Mouse (Mus musculus) spleen, adult 2 months (tissue): ENCODE results near the gene Anxa8. TPM values are rescaled to one million over a fixed set of nuclear protein-coding genes. Genes with fewer than 3 reads are reported as not detected.

Source experiments
- DNase-seq, 2 experiments: peaks; one replicate each; pipeline versions ENCODE4 v3.0.0 to v3.0.0-alpha.2; 2012 to 2021; ENCODE audit warnings: low spot score in 2 of 2, low read depth in 1 of 2
- H3K27ac ChIP-seq: fragments of 200-500 bp; 2 replicates; pipeline ENCODE4 v1.5.1; 2012; ENCODE audit warnings: low read length, inconsistent platforms; ENCODE audit not compliant: insufficient read depth
- H3K27me3 ChIP-seq: fragments of 200-500 bp; 2 replicates; pipeline ENCODE4 v1.6.1; 2012; ENCODE audit warnings: mild to moderate bottlenecking, moderate library complexity, low read length, inconsistent platforms; ENCODE audit not compliant: control insufficient read depth, insufficient read depth
- H3K36me3 ChIP-seq: fragments of 200-500 bp; 2 replicates; pipeline ENCODE4 v1.6.1; 2012; ENCODE audit warnings: mild to moderate bottlenecking, low read length, inconsistent platforms; ENCODE audit not compliant: control insufficient read depth, insufficient read depth
- H3K4me1 ChIP-seq: fragments of 200-500 bp; 2 replicates; pipeline ENCODE4 v1.6.1; 2011; ENCODE audit warnings: inconsistent platforms; ENCODE audit not compliant: control insufficient read depth, insufficient read depth, insufficient read length
- H3K4me3 ChIP-seq: fragments of 200-500 bp; 2 replicates; pipeline ENCODE4 v1.5.1; 2011; ENCODE audit warnings: mild to moderate bottlenecking, inconsistent platforms; ENCODE audit not compliant: insufficient read depth, insufficient read length; ENCODE audit errors: extremely low read depth
- CTCF ChIP-seq: fragments of 200-500 bp; IDR thresholded peaks from 2 replicates; pipeline ENCODE4 v1.5.1; 2011; ENCODE audit warnings: mild to moderate bottlenecking, inconsistent platforms; ENCODE audit not compliant: insufficient read depth, insufficient read length, insufficient replicate concordance; ENCODE audit errors: extremely low read depth
- POLR2A ChIP-seq: fragments of 200-500 bp; IDR thresholded peaks from 2 replicates; pipeline ENCODE4 v1.6.1; 2011; ENCODE audit warnings: low read depth, low read length, inconsistent platforms
- WGBS: fragments of 180-500 bp; shearing (Covaris S2); methylation state at CpG from one replicate; pipeline ENCODE4 v1.1.7; 2018; 5-methylcytosine and 5-hydroxymethylcytosine counted together
- polyA plus RNA-seq: library from polyadenylated mRNA; depleted of rRNA; stranded (reverse); fragments of >200 nt; gene quantifications from 2 replicates; pipeline ENCODE4 v1.2.3, GENCODE M21; 2012; rRNA removed

Gene Anxa8
- 0.26 and 0.34 TPM in 2 replicates for polyA plus RNA-seq

- DNase-seq, result no peak
- Histone ChIP-seq H3K27ac (no peak within 1 kb of the TSS), H3K4me1 (no peaks in the 10 kb centered on the region), H3K36me3 (no peaks in the 10 kb centered on the region), H3K4me3 (no peak within 1 kb of the TSS), H3K27me3 (no peaks in the 10 kb centered on the region)
- no peak for TF ChIP-seq POLR2A
- no peak for TF ChIP-seq CTCF
- WGBS, result 80% methylated on average over 4 of the region's 4 CpGs
Measured at GRCm38 (mm10) chr14:34085731-34086130, at the start of gene Anxa8. Gene Anxa8 (plus strand): TSS chr14:34085981.

GRCm38 (mm10) chr14:34041241-34041640, 44.5 kb upstream of the Anxa8 start:
- no peak overlapping the region for H3K27ac ChIP-seq
- no peaks in the 10 kb centered on the region for H3K27me3 ChIP-seq
- WGBS, result 78% methylated on average over 4 of the region's 4 CpGs
- no peaks in the 10 kb centered on the region for H3K4me1 ChIP-seq
- H3K4me3 ChIP-seq, result no peak overlapping the region
- TF ChIP-seq CTCF (no peak), POLR2A (no peak)
- no peak for DNase-seq
- no peaks in the 10 kb centered on the region for H3K36me3 ChIP-seq

- Histone ChIP-seq H3K27me3 (no peaks in the 10 kb centered on the region), H3K4me1 (no peaks in the 10 kb centered on the region), H3K27ac (no peak overlapping the region), H3K36me3 (no peaks in the 10 kb centered on the region), H3K4me3 (no peak overlapping the region)
- WGBS, result 83% methylated on average over 3 of the region's 3 CpGs
- no peak for DNase-seq
- TF ChIP-seq POLR2A (no peak), CTCF (no peak)
Measured at GRCm38 (mm10) chr14:34043341-34043740, 42.4 kb upstream of the Anxa8 start.

- Histone ChIP-seq H3K27me3 (no peaks in the 10 kb centered on the region), H3K36me3 (no peaks in the 10 kb centered on the region), H3K27ac (no peak overlapping the region), H3K4me1 (no peaks in the 10 kb centered on the region), H3K4me3 (no peak overlapping the region)
- 80% methylated on average over 5 of the region's 5 CpGs for WGBS
- TF ChIP-seq CTCF (no peak), POLR2A (no peak)
- DNase-seq, result no peak
Measured at GRCm38 (mm10) chr14:34050101-34050779, 35.5 kb upstream of the Anxa8 start.

- 92% methylated on average over 6 of the region's 6 CpGs for WGBS
- no peaks in the 10 kb centered on the region for H3K4me1 ChIP-seq
- no peak within 1 kb of the TSS for H3K27ac ChIP-seq
- no peak for DNase-seq
- H3K27me3 ChIP-seq, result no peaks in the 10 kb centered on the region
- no peaks in the 10 kb centered on the region for H3K36me3 ChIP-seq
- TF ChIP-seq POLR2A, result no peak
- no peak for TF ChIP-seq CTCF
- no peak within 1 kb of the TSS for H3K4me3 ChIP-seq
Measured at GRCm38 (mm10) chr14:34052516-34052915, 33.3 kb upstream of the Anxa8 start, which contains the start of gene Antxrl. Gene Antxrl (plus strand): TSS chr14:34052707.

- no peak for DNase-seq
- 82% methylated on average over 6 of the region's 6 CpGs for WGBS
- H3K27ac ChIP-seq, result no peak overlapping the region
- no peaks in the 10 kb centered on the region for H3K27me3 ChIP-seq
- H3K36me3 ChIP-seq, result no peaks in the 10 kb centered on the region
- no peak overlapping the region for H3K4me3 ChIP-seq
- H3K4me1 ChIP-seq, result no peaks in the 10 kb centered on the region
- TF ChIP-seq POLR2A (no peak), CTCF (no peak)
Measured at GRCm38 (mm10) chr14:34071665-34072064, 14.1 kb upstream of the Anxa8 start.

- TF ChIP-seq CTCF (no peak), POLR2A (no peak)
- no peaks in the 10 kb centered on the region for H3K27me3 ChIP-seq
- 72% methylated on average over 4 of the region's 4 CpGs for WGBS
- no peaks in the 10 kb centered on the region for H3K4me1 ChIP-seq
- H3K27ac ChIP-seq, result no peak overlapping the region
- no peak overlapping the region for H3K4me3 ChIP-seq
- no peaks in the 10 kb centered on the region for H3K36me3 ChIP-seq
- no peak for DNase-seq
Measured at GRCm38 (mm10) chr14:34075346-34075745, 10.4 kb upstream of the Anxa8 start.
